Mouse (Mus musculus) adrenal gland, adult (tissue): ENCODE data around the gene Flrt2.

ENCODE experiments used
- DNase-seq, 2 experiments: peaks; one replicate each; pipeline ENCODE4 v3.0.0; 2022 to 2023; ENCODE audit warnings: low spot score in 1 of 2; ENCODE audit not compliant: inconsistent age in 2 of 2

The Flrt2 gene

GRCm38 (mm10) chr12:95734075-95734474, 42.0 kb downstream of the Flrt2 start:
- no peak for DNase-seq

GRCm38 (mm10) chr12:95737571-95737970, 45.5 kb downstream of the Flrt2 start:
- DNase-seq: no peak

- no peak for DNase-seq
Measured at GRCm38 (mm10) chr12:95738031-95738430, 46.0 kb downstream of the Flrt2 start.

- no peak for DNase-seq
Measured at GRCm38 (mm10) chr12:95738491-95739135, 46.6 kb downstream of the Flrt2 start.

- no peak for DNase-seq
Measured at GRCm38 (mm10) chr12:95739739-95740138, 47.7 kb downstream of the Flrt2 start.

GRCm38 (mm10) chr12:95741296-95741695, 49.3 kb downstream of the Flrt2 start:
- DNase-seq: no peak

GRCm38 (mm10) chr12:95744307-95744706, 52.3 kb downstream of the Flrt2 start:
- DNase-seq: no peak

- DNase-seq: no peak
Measured at GRCm38 (mm10) chr12:95746856-95747579, 55.0 kb downstream of the Flrt2 start.

GRCm38 (mm10) chr12:95748760-95749159, 56.7 kb downstream of the Flrt2 start:
- DNase-seq: no peak

- DNase-seq: no peak
Measured at GRCm38 (mm10) chr12:95749248-95749647, 57.2 kb downstream of the Flrt2 start.

- DNase-seq: no peak
Measured at GRCm38 (mm10) chr12:95759212-95759746, 67.3 kb downstream of the Flrt2 start.

- no peak for DNase-seq
Measured at GRCm38 (mm10) chr12:95765255-95765654, 73.2 kb downstream of the Flrt2 start.

GRCm38 (mm10) chr12:95769041-95769440, 77.0 kb downstream of the Flrt2 start:
- no peak for DNase-seq

- DNase-seq: peak; percentile 24
Measured at GRCm38 (mm10) chr12:95770251-95770650, 78.2 kb downstream of the Flrt2 start.

- no peak for DNase-seq
Measured at GRCm38 (mm10) chr12:95790146-95790545, 98.1 kb downstream of the Flrt2 start.

- DNase-seq: no peak
Measured at GRCm38 (mm10) chr12:95816660-95817059, 124.6 kb downstream of the Flrt2 start.
